Mouse (Mus musculus) cerebellum, adult 8-10 months (tissue): Measurements from ENCODE around the gene Fam118a.
"Not testable (repeated sequence)": the region's sequence is repeated elsewhere in the genome, so short reads cannot be mapped to it uniquely, and the experiment has no call there.

Source experiments
- DNase-seq: peaks from one replicate; pipeline ENCODE4 v3.0.0; 2022

Gene Fam118a

DNA sequence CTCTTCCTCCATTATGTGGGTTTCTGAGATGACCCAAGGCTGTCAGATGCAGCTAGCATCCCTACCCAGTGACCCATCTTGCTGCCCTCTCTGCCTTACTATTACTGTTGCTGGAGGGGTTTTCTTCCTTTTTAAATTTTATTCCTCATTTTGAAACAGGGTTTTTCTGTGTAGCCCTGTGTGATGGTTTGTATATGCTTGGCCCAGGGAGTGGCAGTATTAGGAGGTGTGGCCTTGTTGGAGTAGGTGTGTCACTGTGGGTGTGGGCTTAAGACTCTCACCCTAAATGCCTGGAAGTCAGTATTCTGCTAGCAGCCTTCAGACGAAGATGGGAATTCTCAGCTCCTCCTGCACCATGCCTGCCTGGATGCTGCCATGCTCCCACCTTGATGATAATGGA lies at the start of gene Fam118a:
Gene Fam118a, plus strand, starts transcription at position 301 of the 400 bp plus-strand sequence.
- DNase-seq: not testable (repeated sequence)

DNA sequence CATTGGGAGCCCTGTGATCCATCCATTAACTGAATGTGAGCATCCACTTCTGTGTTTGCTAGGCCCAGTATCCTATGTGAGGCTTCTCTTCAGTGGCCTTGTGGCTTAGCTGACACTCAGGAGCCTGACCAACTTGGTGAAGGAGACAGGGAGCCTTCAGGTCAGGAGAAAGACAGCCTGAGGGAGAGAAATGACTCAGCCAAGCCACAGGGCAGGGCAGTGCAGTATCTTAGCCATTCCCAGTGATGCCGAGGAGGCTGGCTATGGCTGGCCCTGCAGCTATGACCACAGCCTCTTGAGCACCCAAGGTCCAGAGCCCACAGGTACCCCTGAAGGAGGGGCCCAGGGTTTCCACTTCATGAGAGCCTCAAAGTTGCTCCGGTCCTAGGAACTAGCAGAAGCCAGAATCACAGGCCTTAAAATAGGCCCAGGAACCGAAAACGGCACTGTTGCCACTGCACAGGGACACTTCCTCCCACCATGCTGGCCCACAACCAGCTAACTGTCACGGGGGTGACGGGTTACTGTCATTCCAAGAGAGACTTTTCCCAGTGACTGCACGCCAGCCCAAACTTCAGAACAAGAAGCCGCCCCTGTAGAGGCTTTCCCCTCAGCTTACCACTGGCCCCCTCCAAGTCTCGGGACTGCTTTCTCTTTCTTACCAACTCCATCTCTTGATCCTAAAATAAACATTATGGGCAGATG lies 47.0 kb upstream of the Fam118a start:
- no peak for DNase-seq

DNA sequence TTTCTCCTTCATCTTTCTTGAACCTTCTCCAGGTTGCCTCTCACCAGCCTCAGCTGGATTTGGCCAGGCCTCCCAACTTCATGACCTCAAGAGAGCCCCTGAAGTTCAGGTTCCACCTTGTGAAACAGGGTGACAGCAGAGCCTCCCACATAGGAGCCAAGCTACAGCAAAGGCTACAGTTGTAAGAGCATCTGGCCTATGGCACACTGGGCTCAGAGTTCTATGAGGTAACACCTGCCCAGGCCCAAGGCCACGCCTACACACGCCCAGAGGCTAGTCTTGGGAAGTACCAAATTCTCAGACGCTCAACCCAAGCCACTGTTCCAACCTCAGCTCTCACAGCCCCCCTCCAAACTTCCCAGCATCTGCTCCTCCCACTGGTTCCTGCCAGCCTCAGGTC lies 45.9 kb upstream of the Fam118a start:
- DNase-seq: no peak

DNA sequence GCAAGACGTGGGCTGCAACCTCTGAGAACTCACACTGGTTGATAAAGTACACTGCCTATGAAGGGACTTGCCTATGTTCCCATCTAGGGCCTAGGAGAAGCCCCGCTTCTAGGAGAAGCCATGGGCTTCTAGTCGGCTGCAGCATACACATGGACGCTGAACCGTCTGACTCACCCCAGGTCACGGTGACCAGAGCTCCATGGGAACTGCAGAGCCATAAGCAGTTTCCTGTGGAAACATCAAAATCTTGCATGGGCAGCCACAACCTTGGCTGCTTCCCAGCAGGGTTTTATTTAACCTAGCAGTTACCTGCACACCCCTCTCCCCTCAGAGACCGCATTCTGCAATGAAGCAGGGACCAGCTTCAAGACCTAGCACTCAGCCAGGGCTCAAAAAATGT lies 45.0 kb upstream of the Fam118a start:
- DNase-seq: no peak

DNA sequence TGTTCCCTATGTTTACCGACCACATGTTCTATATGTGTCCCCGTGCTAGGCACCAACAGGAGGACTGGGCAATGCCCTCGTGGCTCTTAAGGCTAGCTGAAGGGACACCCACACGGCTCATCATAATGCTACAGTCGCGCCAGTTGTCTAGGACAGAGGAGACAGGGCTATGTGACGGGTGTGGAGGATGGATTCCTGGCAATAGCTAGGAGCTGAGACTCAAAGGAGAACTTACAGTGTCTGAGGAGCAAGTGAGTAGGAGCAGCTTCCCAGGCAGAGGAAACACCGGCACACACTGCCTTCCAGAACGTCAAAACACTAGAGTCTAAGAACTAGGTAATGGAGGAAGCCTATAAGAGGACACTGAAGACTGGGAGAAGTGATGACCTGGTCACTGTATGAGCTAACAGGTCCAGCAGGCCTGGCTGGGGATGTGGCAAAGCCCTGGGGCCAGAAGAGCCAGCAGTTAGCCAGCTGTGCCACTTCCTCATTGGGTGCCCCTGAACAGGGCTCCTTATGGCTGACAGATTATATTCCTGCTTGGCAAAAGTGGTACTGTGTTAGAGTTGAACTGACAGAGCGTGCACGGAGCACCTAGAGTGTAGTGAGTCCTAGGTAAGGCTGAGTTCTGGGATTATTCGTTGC lies 43.1 kb upstream of the Fam118a start:
- no peak for DNase-seq

DNA sequence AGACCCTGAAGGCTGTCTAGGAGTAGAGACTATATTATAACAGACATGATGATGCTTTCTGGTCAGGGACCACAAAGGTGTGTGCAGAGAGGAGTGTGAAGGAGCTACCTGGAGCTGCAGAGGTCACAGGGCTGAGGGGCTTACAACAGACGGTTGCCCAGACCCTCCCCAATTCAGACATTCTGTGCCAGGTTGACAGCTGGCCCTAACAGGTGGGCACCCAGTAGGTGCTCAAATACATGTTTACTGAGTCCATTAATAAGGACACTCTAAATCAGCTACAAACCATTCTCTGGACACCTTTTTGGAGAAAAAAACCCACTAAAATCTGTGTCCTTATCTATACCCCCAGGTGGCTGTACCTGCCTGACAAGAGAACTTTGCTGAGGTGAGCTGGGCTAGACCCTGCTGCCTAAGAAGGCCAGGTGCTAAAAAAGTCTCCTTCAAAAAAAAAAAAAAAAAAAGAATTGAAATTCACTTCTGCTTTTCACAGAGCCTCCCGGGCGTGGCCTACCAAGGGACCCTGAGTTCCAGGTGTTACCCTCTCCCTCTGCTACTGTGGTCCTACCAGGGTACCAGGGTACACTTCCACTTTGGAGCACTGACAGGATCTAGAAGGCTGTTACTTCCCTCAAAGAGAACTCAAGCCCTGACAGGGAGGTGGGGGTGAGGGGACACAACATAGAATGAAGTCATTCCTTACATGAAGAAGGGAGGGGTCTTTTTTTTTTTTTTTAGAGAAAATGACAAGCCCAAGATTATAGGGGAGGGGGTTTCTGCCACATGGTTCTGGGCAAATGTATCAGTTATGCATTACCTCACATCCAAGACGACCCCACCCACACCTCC lies 42.4 kb upstream of the Fam118a start:
- DNase-seq: no peak

DNA sequence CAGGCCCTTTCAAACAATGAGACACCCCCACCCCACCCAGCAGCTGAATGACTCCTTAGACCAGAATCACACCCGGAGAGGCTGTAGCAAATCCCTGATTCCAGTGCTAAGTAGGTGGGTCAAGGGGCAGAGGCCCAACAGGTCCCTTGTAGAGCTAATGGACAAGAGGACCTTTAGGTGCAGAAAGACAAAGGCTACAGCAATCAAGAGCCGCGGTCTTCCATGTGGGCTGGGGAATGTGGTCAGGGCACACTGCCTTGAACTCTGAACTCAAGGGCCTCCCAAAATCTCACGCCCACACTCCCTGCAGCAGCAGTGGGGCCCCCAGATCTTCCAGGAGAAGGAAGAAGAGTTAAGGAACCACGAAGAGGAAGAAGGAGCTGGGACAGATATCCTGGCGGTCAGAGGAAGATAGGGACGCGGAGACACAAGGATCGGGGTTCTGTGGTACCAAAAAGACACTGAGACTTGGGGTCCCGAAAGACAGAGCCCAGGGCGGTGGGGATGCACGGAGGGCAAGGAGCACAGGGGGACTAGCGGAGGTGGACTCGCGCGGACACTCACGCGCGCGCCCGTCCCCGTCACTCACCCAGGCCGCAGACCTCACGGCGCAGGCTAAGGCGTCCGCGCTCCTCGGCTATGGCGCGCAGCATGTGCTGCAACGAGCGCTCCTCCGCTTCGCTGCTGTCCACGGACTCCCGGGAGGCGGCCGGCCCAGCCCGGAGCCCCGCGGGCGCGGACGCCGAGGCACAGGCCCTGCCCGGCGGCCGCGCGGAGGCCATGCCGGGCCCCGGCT lies 41.5 kb upstream of the Fam118a start:
- no peak for DNase-seq

DNA sequence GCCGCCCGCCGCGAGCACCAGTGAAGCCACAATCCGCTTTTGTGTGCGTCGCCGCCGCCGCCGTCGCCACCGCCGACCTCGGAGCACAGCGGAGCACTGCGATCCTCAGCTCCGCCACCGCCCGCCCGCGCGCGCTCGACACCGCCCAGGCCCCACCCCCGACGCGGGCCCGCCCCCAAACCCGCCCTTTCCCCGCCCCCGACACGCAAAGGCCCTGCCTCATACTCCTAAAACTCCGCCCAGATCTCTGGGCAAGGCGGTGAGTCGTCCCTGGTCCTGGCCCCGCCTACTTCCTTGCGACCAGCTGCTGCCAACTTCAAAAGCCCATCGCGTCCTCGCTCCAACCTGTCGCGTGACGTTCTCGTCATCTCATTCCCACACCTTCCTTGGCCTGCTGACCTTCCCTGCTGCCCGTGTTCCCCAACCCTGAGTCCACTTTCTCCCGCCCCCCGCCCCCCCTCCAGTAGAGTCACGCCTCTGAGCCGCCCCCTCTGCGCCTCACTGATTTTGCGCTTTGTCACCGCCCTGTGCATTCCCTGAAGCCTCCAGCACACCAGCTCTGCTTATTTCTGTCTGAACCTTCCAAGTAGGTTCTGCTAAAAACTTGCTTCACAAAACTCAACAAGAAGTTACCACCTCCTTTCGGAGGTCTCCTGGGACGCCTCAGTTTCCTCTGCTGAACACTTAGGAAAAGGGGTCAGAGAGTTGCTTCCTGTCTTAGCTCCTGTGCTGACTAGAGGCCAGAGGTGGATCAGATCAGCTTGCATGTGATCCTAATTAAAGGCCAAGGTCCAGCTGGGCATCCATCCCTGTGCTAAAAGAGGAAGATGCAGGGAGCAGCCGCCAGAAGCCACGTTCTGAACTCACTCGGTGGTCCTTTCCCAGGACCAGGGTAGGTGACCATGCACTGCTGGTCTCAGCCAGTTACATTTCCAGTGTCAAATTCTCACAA lies 40.6 kb upstream of the Fam118a start, which contains the start of gene 5031439G07Rik:
Gene 5031439G07Rik, minus strand, starts transcription at position 678 of the 952 bp plus-strand sequence.
- peak; percentile 80 for DNase-seq

DNA sequence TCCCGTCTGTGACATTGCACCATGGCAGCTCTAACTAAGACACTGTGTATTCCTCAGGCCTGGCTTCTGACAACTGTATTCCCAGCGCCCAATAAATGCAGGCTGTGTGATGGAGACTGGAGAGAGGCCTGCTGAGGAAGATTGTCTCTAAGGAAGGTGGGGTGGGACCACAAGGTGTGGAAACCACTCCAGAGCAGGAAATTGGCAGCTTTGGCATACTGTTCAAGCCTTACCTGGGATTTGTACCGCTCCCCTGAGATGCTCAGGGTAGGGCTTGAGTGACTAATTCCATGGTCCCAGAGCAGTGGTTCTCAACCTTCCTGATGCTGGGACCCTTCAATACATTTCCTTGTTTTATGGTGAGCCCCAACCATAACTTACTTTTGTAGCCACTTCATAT lies 39.6 kb upstream of the Fam118a start:
- no peak for DNase-seq

DNA sequence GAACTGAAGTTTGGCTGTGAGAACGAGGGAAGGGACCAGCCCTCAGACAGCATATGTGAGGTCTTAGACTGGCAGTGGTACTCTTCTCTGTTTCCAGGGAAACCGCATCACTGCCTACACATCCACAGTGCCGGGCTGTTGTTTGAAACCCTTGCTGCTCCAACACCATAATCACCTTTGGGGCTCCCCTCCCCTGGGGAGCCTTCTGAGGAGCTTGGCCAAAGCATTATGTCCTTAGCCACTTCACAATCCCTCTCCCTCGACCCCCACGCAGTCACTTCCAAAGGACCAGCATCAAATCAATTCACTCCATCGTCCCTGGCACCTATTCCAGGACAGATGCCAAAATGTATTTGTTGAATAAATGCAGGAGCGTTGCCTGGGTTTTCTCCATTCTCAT lies 39.0 kb upstream of the Fam118a start:
- no peak for DNase-seq

DNA sequence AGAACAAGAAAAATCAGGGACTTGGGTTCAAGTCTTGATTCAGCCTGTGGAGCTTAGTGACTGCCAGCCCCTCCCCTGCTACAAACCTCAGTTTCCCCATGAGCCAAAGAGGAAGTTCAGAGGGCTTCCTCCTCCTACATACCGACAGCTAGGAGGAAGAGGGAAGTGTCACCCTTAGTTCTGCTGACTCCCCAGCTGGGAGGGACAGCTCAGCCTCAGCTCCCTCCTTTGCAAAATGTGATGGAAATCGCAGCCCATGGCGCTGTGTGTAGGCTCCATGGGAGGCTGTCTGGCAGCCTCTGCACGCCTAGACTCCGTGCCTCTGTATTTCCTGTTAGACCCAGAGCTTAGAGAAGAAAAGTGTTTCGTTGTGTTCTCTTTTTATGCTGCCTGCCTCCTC lies 34.2 kb upstream of the Fam118a start:
- DNase-seq: no peak

DNA sequence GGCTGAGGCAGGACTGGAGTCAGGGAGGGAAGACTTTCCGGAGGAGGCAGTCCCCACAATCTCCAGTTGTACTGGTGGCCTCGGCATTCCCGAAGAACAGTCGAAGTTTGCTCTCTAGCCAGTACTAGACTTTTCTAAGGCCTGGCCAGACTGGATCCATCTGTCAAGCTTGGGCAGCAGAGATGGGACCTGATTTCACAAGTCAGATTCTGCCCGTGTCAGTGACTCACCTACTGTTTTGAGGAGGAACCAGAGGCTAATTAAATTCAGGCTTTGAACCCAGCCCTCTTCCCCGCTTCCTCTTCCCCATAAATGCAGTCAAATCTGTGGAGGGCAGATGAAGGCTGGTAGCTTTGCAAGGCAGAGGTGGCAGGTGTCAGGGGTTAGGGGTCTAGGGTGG lies 33.7 kb upstream of the Fam118a start:
- DNase-seq: no peak

DNA sequence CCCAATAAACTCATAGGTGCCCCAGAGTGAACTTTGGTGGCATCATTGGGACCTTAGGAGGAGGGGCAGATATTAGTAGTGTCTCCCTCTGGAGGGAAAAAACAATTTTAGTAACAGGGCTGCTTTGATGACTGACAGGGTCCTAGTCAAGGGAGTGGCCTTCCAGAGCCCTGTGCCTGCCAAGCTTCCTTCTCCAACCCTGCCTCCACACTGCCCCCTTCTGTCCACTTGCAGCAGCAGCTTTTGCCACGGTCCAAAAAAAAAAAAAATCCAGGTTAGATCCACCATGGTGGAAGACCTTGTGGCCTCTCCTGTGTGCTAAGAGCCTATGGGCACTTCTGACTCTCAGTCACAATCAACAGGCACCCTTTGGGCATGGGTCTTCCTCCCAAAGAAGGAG lies 32.8 kb upstream of the Fam118a start:
- no peak for DNase-seq

DNA sequence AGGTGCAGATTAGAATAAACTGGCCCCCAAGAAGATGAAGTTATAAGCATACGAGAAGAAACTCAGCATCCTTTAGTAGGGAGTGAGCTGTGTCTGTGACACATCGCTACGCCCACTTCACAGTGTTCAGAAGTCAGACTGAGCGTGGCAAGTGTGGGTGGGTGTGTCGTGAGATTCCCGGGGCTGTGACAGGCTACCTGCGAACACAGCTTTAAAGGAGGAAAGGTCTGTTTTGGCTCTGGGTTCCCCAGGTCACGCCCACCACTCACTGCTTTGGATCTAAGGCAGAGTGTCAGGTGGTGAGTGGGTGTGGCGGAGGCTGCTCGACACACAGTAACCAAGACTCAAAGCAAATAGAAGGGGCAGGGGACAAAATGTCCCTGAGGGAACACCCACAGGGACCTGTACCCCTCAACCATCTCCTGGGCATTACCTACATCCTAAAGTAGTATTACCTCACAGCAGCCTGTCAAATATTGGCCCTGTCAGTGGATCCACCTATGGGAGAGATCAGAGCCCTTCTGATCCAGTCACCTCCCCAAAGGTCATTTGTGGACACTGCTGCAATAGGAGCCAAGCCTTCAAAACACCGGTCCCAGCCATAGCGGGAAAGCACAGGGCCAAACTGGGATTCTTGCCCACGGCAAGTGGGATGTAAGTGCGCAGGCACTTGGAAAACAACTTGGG lies 30.8 kb upstream of the Fam118a start:
- no peak for DNase-seq

DNA sequence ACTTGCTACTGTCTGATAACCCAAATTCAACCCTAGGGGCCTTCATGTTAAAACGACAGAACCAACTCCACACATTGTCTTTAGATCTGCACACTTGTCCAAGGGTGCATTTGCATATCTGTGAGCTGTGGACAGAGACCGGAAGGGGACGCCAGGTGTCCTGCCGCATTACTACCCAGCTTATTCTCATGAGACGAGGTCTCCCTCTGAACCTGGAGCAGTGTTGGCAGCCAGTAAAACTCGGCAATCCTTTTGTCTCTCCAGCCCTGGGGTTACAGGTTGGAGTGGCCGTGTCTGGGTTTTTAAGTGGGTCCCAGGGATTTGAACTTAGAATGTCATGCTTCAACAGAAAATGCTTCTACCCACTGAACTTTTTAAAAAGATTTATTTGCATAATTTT lies 28.8 kb upstream of the Fam118a start:
- no peak for DNase-seq

DNA sequence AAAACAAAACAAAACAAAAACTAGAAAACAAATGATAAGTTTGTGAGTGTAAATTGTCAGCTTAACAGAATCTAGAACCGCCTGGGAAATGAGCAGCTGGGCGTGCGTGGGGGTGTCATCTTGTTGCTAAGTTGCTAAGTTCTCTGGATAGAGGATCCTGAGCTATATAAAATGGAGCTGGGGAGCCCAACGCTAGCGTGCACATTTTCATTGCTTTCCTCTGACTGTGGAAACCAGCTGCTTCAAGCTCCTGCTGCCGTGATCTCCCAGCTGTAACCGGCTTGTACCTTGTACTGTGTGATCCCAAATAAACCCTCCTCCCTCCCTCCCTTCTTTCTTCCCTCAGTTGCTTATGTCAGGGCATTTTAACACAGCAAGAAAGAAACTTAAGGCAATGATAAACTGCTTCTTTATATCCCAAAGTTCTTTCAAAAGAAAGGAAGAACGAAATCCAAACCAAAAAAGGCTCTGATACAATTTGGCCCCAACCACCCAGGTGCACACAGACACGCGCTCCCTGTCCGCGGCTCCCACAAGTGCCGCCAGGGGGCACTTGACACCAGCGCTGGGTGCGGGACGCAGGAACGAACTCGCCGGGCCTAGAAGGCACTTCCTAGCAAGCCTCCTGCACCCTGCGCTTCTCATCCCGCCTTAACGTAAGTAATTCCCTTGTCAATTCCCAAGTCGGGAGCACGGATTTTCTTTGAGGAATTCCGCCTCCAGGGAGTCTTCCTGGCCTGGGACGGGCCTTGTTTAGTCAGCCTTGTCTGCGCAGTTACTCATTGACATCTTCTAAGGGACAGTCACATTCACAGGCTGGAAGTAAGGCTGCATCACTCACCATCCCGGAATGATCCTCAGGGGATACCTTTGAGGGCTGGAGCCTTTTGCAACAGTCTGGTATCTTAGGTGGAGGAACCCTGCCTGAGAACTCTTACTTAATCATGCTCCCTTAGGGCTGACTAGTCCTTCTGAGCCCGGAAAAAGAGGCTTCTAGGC lies 27.5 kb upstream of the Fam118a start:
- DNase-seq: peak; percentile 76

DNA sequence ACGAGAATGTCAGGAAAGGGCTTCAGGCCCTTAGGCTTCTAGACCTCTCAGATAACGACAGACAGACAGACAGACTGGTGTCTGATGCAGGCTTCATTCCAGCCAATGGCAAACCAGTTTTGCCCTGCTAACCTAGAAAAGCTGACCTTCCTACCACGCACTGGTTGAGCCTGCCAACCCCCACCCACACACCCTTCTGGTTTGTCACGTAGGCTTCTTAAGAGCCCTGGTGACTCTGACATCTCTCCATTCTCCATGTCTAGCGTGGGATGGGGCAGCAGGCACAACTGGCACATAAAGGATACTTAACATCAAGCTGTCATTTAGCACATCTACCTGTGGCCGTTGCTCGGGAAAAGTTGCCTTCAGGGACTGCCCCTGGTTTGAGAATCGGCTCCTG lies 19.1 kb upstream of the Fam118a start:
- no peak for DNase-seq

DNA sequence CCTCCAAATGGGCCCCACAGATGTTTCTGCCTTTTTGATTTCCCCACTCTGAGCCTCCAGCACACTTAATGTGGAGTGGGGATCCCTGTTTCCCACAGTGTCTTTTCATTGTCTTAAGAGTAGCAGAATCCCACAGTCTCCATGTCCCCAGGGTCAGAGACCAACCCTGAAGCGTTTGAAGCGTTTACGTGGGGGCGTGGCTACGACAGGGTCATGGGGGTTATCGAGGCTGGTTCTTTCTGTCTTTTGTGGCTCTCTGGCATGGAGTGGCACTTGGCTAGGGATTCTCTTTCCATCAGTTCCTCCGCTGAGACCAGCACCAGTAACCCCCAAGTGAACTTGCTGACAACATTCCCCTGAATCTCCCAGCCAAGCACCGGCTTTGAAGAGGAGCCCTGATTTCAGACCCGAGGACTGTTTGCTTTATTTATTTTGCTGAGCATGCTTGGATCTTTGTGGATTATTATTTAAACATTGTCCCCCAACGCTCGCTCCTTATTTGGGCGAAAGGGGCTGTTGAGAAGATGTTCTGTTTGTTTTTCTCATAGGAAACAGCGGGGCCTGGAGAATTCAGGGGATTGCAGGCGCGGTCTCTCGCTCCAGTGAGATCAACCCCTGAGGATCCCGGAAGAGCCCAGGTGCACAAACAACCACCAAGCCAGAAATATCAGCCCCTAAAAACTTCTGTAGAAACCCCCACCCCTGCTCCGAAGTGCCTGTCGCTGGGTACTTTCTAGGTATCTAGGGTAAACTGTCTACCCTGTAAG lies 16.7 kb upstream of the Fam118a start:
- no peak for DNase-seq

DNA sequence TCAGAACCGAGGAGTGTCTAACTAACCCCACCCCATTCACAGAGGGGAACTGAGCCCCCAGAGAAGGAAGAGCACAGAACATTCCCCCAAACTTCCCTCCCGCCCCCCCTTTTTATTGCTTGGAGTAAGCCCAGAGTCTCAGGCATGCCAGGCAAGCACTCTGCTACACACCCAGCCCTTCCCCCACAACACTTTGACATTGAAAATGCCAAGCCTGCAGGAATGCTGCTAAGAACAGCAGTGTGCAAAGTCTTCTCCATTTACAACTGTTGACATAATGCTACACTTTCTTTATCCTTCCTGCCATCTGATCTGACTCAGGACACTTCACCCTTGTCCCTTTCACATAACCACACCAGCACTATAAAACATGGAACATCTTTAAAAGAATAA lies 16.1 kb upstream of the Fam118a start:
- no peak for DNase-seq
